Comparison of ENCODE assay signal across 8 mouse cellular contexts in the genomic region with DNA sequence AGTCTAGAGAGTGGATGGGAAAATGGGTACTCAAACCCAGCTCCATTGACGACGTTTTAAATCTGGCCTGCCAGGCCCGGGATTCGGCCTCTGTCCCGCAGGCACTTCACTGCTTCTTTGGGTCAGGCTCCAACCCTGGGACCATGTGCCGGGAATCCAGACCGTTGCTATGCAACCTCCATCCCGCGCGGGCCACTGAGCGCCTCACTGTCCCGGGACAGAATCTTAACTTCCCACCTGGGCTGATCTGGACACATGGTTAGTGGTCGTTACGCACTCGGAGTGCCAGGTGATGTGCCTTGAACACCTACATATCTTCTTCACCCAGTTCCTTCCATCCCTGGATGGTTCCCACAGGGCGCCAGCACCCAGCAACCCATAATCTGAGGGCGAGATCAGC. TPM values are rescaled to one million over a fixed set of nuclear protein-coding genes. Genes with fewer than 3 reads are reported as not detected.
DNase-seq lines count a peak whose midpoint lies in the region; ATAC-seq lines count a peak whose summit lies in the region.

No protein-coding gene starts in this region.

- H3K27ac ChIP-seq in hindbrain, embryonic 16.5 days (ENCODE audit: low read depth, low read length) = no peak overlapping the region
- peak overlapping the region; percentile 92; the same call in 1 of the 2 replicates for H3K27ac ChIP-seq in neural tube, embryonic 15.5 days (replicated peaks)

- WGBS in hindbrain, embryonic 16.5 days = 14% methylated on average over 17 of the region's 17 CpGs
- 20% methylated on average over 17 of the region's 17 CpGs for WGBS in neural tube, embryonic 15.5 days

- H3K4me1 ChIP-seq in hindbrain, embryonic 16.5 days (ENCODE audit: control insufficient read depth, insufficient read depth, low read depth, low read length) = 0 out of 2 replicates have a peak, but pooled peaks cover 3% of the 10 kb centered on the region
- H3K4me1 ChIP-seq in neural tube, embryonic 15.5 days = peaks cover 13% of the 10 kb centered on the region

- no peaks in the 10 kb centered on the region for H3K9me3 ChIP-seq in hindbrain, embryonic 16.5 days (ENCODE audit: control insufficient read depth, low read length)
- no peaks in the 10 kb centered on the region for H3K9me3 ChIP-seq in neural tube, embryonic 15.5 days (replicated peaks)

- H3K36me3 ChIP-seq in hindbrain, embryonic 16.5 days (ENCODE audit: control insufficient read depth, insufficient read depth, low read length) = no peaks in the 10 kb centered on the region
- H3K36me3 ChIP-seq in neural tube, embryonic 15.5 days = no peaks in the 10 kb centered on the region

- peak overlapping the region; percentile 85 for H3K9ac ChIP-seq in hindbrain, embryonic 16.5 days (ENCODE audit: low read depth, low read length)
- H3K9ac ChIP-seq in neural tube, embryonic 15.5 days (replicated peaks) = peak overlapping the region; percentile 86

- peak overlapping the region; percentile 65 for H3K4me2 ChIP-seq in hindbrain, embryonic 16.5 days (ENCODE audit: low read length)
- peak overlapping the region; percentile 61 for H3K4me2 ChIP-seq in neural tube, embryonic 15.5 days

- no peaks in the 10 kb centered on the region for H3K27me3 ChIP-seq in hindbrain, embryonic 16.5 days (replicated peaks; ENCODE audit: control insufficient read depth, insufficient read depth, low read length)
- H3K27me3 ChIP-seq in neural tube, embryonic 15.5 days (replicated peaks) = no peaks in the 10 kb centered on the region

- peak overlapping the region; percentile 66 for H3K4me3 ChIP-seq in hindbrain, embryonic 16.5 days (ENCODE audit: low read length)
- peak overlapping the region; percentile 58 for H3K4me3 ChIP-seq in neural tube, embryonic 15.5 days (replicated peaks)

- no peak for DNase-seq in cerebellum, postnatal 4 days (ENCODE audit: low spot score in 2 of 2)
- DNase-seq in right cerebral cortex, postnatal 4 days = peak; percentile 8
- DNase-seq in right cerebral cortex, adult 2 months (ENCODE audit: low spot score in 2 of 2) = no peak
- DNase-seq in yolk sac, embryonic 10.5 days (ENCODE audit: low spot score) = no peak

- ATAC-seq in cerebellum, adult (ENCODE audit: insufficient number of reproducible peaks, low FRiP score, low TSS enrichment) = peak; percentile 31; the same call in 1 of the 2 replicates
- peak; percentile 38 for ATAC-seq in hindbrain, embryonic 16.5 days
- peak; percentile 37 for ATAC-seq in neural tube, embryonic 15.5 days (ENCODE audit: low FRiP score)
- no peak for ATAC-seq in activated CD4-positive, CD25-positive, alpha-beta regulatory T cell, adult 4 months

RNA-seq across cellular contexts. Expression of a gene that starts 1.0 kb away (rescaled TPM):
- 3.1 and 4.0 TPM in 2 replicates for polyA plus RNA-seq in hindbrain, embryonic 16.5 days (2015; fragmentation: Nextera tagmentation; extraction: Ambion mirVana)
- polyA plus RNA-seq in neural tube, embryonic 15.5 days (2015; fragmentation: Nextera tagmentation; extraction: Ambion mirVana) = 3.6 and 4.5 TPM in 2 replicates
- under 1 TPM; 0.11 to 0.13 TPM for polyA plus RNA-seq in activated CD4-positive, CD25-positive, alpha-beta regulatory T cell, adult 4 months (2017; shearing (Covaris generic))

RNA-seq across cellular contexts. Expression of a gene that starts 36.9 kb away (rescaled TPM):
- 145 and 162 TPM in 2 replicates for polyA plus RNA-seq in hindbrain, embryonic 16.5 days (2015; fragmentation: Nextera tagmentation; extraction: Ambion mirVana)
- polyA plus RNA-seq in neural tube, embryonic 15.5 days (2015; fragmentation: Nextera tagmentation; extraction: Ambion mirVana) = 158 and 163 TPM in 2 replicates
- 100 to 1,000 TPM; 233 to 244 TPM for polyA plus RNA-seq in activated CD4-positive, CD25-positive, alpha-beta regulatory T cell, adult 4 months (2017; shearing (Covaris generic))

RNA-seq across cellular contexts. Expression of a gene that starts 37.0 kb away (rescaled TPM):
- polyA plus RNA-seq in hindbrain, embryonic 16.5 days (2015; fragmentation: Nextera tagmentation; extraction: Ambion mirVana) = 275 and 285 TPM in 2 replicates
- polyA plus RNA-seq in neural tube, embryonic 15.5 days (2015; fragmentation: Nextera tagmentation; extraction: Ambion mirVana) = 276 TPM in 2 replicates
- 100 to 1,000 TPM; 167 to 173 TPM for polyA plus RNA-seq in activated CD4-positive, CD25-positive, alpha-beta regulatory T cell, adult 4 months (2017; shearing (Covaris generic))

RNA-seq across cellular contexts. Expression of a gene that starts 49.5 kb away (rescaled TPM):
- polyA plus RNA-seq in hindbrain, embryonic 16.5 days (2015; fragmentation: Nextera tagmentation; extraction: Ambion mirVana) = 1.9 and 4.4 TPM in 2 replicates
- 3.6 and 4.8 TPM in 2 replicates for polyA plus RNA-seq in neural tube, embryonic 15.5 days (2015; fragmentation: Nextera tagmentation; extraction: Ambion mirVana)
- polyA plus RNA-seq in activated CD4-positive, CD25-positive, alpha-beta regulatory T cell, adult 4 months (2017; shearing (Covaris generic)) = 1 to 10 TPM in 1 of 2 experiments, not detected in 1; 1.7 TPM
